ENCODE assay signal across 10 mouse cellular contexts in genomic region chr3:93443501-93444101, GRCm38 (mm10). TPM values are rescaled to one million over a fixed set of nuclear protein-coding genes. Genes with fewer than 3 reads are reported as not detected.
DNase-seq lines count a peak whose midpoint lies in the region; ATAC-seq and TF ChIP-seq lines count a peak whose summit lies in the region.
"Had no signal": no experiment of that assay in that cellular context is flagged by ENCODE, and none has a peak within 500 bp of the region (broad histone marks: within the 10 kb centered on the region; RNA-seq: fewer than 3 reads in every experiment).

No protein-coding gene starts in this region.

- no peak for TF ChIP-seq EP300 in liver, postnatal 0 days (IDR thresholded peaks at IDR 0.05; ENCODE audit: low read depth)

- no peak overlapping the region for H3K27ac ChIP-seq in heart, embryonic 13.5 days (replicated peaks)
- no peak overlapping the region for H3K27ac ChIP-seq in kidney, embryonic 16.5 days (ENCODE audit: low read length)
- no peak overlapping the region for H3K27ac ChIP-seq in liver, postnatal 0 days (ENCODE audit: low read depth)
- no peak overlapping the region for H3K27ac ChIP-seq in neural tube, embryonic 12.5 days

- peak overlapping the region; percentile 98 for H3K4me2 ChIP-seq in heart, embryonic 13.5 days
- peak overlapping the region; percentile 67 for H3K4me2 ChIP-seq in kidney, embryonic 16.5 days (replicated peaks; ENCODE audit: low read depth, low read length)
- peak overlapping the region; percentile 87 for H3K4me2 ChIP-seq in liver, postnatal 0 days (ENCODE audit: low read depth, low read length)
- peak overlapping the region; percentile 90 for H3K4me2 ChIP-seq in neural tube, embryonic 12.5 days (replicated peaks)

- no peaks in the 10 kb centered on the region for H3K9me3 ChIP-seq in heart, embryonic 13.5 days
- H3K9me3 ChIP-seq in kidney, embryonic 16.5 days (ENCODE audit: low read length): no peaks in the 10 kb centered on the region
- H3K9me3 ChIP-seq in liver, postnatal 0 days (ENCODE audit: low read length): no peaks in the 10 kb centered on the region
- no peaks in the 10 kb centered on the region for H3K9me3 ChIP-seq in neural tube, embryonic 12.5 days

- DNase-seq in gastrocnemius, adult 18-20 months (ENCODE audit: low spot score): peak; percentile 3
- DNase-seq in gastrocnemius, adult 8-10 months (ENCODE audit: low spot score in 2 of 2): no peak
- DNase-seq in embryo, embryonic 10 days (ENCODE audit: low spot score): peak; percentile 64
- peak; percentile 17 for DNase-seq in liver, postnatal 0 days
- DNase-seq in urinary bladder, postnatal 14 days (ENCODE audit: low spot score): peak; percentile 11

- under 1% methylated on average over 38 of the region's 38 CpGs for WGBS in heart, embryonic 13.5 days
- under 1% methylated on average over 38 of the region's 38 CpGs for WGBS in kidney, embryonic 16.5 days
- WGBS in liver, postnatal 0 days (ENCODE audit: insufficient replicate concordance): 2% methylated on average over 38 of the region's 38 CpGs
- under 1% methylated on average over 38 of the region's 38 CpGs for WGBS in neural tube, embryonic 12.5 days

- peaks cover 74% of the 10 kb centered on the region for H3K27me3 ChIP-seq in heart, embryonic 13.5 days (replicated peaks)
- peaks cover 28% of the 10 kb centered on the region for H3K27me3 ChIP-seq in kidney, embryonic 16.5 days (ENCODE audit: insufficient read depth, low read length)
- H3K27me3 ChIP-seq in liver, postnatal 0 days (ENCODE audit: insufficient read depth, low read length): peaks cover 60% of the 10 kb centered on the region
- H3K27me3 ChIP-seq in neural tube, embryonic 12.5 days (replicated peaks): peaks cover 40% of the 10 kb centered on the region

- TF ChIP-seq CTCF in liver, postnatal 0 days (IDR thresholded peaks at IDR 0.05; ENCODE audit: low read depth): no peak

- H3K9ac ChIP-seq in heart, embryonic 13.5 days: peak overlapping the region; percentile 71
- peak overlapping the region; percentile 65 for H3K9ac ChIP-seq in kidney, embryonic 16.5 days (replicated peaks; ENCODE audit: low read length)
- no peak overlapping the region for H3K9ac ChIP-seq in liver, postnatal 0 days (replicated peaks)
- peak overlapping the region; percentile 45 for H3K9ac ChIP-seq in neural tube, embryonic 12.5 days

- H3K4me1 ChIP-seq in heart, embryonic 13.5 days: peaks cover 25% of the 10 kb centered on the region
- peaks cover 29% of the 10 kb centered on the region for H3K4me1 ChIP-seq in kidney, embryonic 16.5 days (ENCODE audit: insufficient read depth, low read length)
- H3K4me1 ChIP-seq in liver, postnatal 0 days (ENCODE audit: insufficient read depth): peaks cover 19% of the 10 kb centered on the region
- peaks cover 17% of the 10 kb centered on the region for H3K4me1 ChIP-seq in neural tube, embryonic 12.5 days

- no peaks in the 10 kb centered on the region for H3K36me3 ChIP-seq in heart, embryonic 13.5 days
- no peaks in the 10 kb centered on the region for H3K36me3 ChIP-seq in kidney, embryonic 16.5 days (ENCODE audit: insufficient read depth, low read length)
- H3K36me3 ChIP-seq in liver, postnatal 0 days (replicated peaks; ENCODE audit: insufficient read depth, low read length): no peaks in the 10 kb centered on the region
- no peaks in the 10 kb centered on the region for H3K36me3 ChIP-seq in neural tube, embryonic 12.5 days

- ATAC-seq in heart, embryonic 13.5 days (ENCODE audit: extremely low read depth, insufficient number of reproducible peaks, low FRiP score, low TSS enrichment): no peak
- no peak for ATAC-seq in kidney, embryonic 16.5 days (ENCODE audit: low FRiP score, low TSS enrichment)
- ATAC-seq in liver, postnatal 0 days: no peak
- ATAC-seq in neural tube, embryonic 12.5 days (ENCODE audit: low FRiP score, low read depth): no peak

- H3K4me3 ChIP-seq in heart, embryonic 13.5 days: peak overlapping the region; percentile 72
- peak overlapping the region; percentile 57 for H3K4me3 ChIP-seq in kidney, embryonic 16.5 days (ENCODE audit: low read length)
- H3K4me3 ChIP-seq in liver, postnatal 0 days (ENCODE audit: low read depth, low read length): peak overlapping the region; percentile 51
- peak overlapping the region; percentile 53 for H3K4me3 ChIP-seq in neural tube, embryonic 12.5 days

RNA-seq across cellular contexts. Expression of gene Tchh, which starts 1.5 kb away (rescaled TPM):
- under 1 TPM; 0.07 TPM for total RNA-seq in gastrocnemius, adult 18-20 months (2021)
- under 1 TPM in 2 of 4 experiments, not detected in 2; 0.05 TPM for total RNA-seq in gastrocnemius, adult 8-10 months (2022)
- polyA plus RNA-seq in heart, embryonic 13.5 days (2015; fragmentation: Nextera tagmentation; extraction: Ambion mirVana): 0.34 and 0.44 TPM in 2 replicates
- polyA plus RNA-seq in kidney, embryonic 16.5 days (2015; fragmentation: Nextera tagmentation; extraction: Ambion mirVana): 5.7 and 6.7 TPM in 2 replicates
- polyA plus RNA-seq in liver, postnatal 0 days (2015; fragmentation: Nextera tagmentation; extraction: Ambion mirVana): 0.06 TPM in 2 replicates
- 1.6 and 1.9 TPM in 2 replicates for polyA plus RNA-seq in neural tube, embryonic 12.5 days (2016; fragmentation: Nextera tagmentation; extraction: Ambion mirVana)
- total RNA-seq: MEL had no signal

RNA-seq across cellular contexts. Expression of gene Tchhl1, which starts 25.0 kb away (rescaled TPM):
- total RNA-seq in gastrocnemius, adult 18-20 months (2021): not detected
- not detected for total RNA-seq in gastrocnemius, adult 8-10 months (2022)
- polyA plus RNA-seq in heart, embryonic 13.5 days (2015; fragmentation: Nextera tagmentation; extraction: Ambion mirVana): not detected in 2 replicates
- polyA plus RNA-seq in kidney, embryonic 16.5 days (2015; fragmentation: Nextera tagmentation; extraction: Ambion mirVana): 0.64 and 0.66 TPM in 2 replicates
- polyA plus RNA-seq in liver, postnatal 0 days (2015; fragmentation: Nextera tagmentation; extraction: Ambion mirVana): not detected in 2 replicates
- polyA plus RNA-seq in neural tube, embryonic 12.5 days (2016; fragmentation: Nextera tagmentation; extraction: Ambion mirVana): not detected in 2 replicates
- total RNA-seq: layer of hippocampus, adult 18-20 months; MEL had no signal

RNA-seq across cellular contexts. Expression of gene Rptn, which starts 50.1 kb away (rescaled TPM):
- not detected for total RNA-seq in gastrocnemius, adult 18-20 months (2021)
- total RNA-seq in gastrocnemius, adult 8-10 months (2022): not detected
- not detected in 2 replicates for polyA plus RNA-seq in heart, embryonic 13.5 days (2015; fragmentation: Nextera tagmentation; extraction: Ambion mirVana)
- 0.10 TPM in 1 of 2 replicates, not detected in the other for polyA plus RNA-seq in kidney, embryonic 16.5 days (2015; fragmentation: Nextera tagmentation; extraction: Ambion mirVana)
- not detected in 2 replicates for polyA plus RNA-seq in liver, postnatal 0 days (2015; fragmentation: Nextera tagmentation; extraction: Ambion mirVana)
- not detected in 2 replicates for polyA plus RNA-seq in neural tube, embryonic 12.5 days (2016; fragmentation: Nextera tagmentation; extraction: Ambion mirVana)
- total RNA-seq: layer of hippocampus, adult 18-20 months; MEL had no signal

Comparison
In these comparisons a context has a peak if more than half of its experiments do, and no peak if none do; other contexts are left out.
1. DNase-seq: peak in gastrocnemius, adult 18-20 months (single experiment), embryo, embryonic 10 days (single experiment), liver, postnatal 0 days (single experiment) and urinary bladder, postnatal 14 days (single experiment); none in gastrocnemius, adult 8-10 months (0 of 2).
2. Peak in every context shown above with its lines, with median percentiles within 50 percentile points of each other: H3K4me2 ChIP-seq and H3K4me3 ChIP-seq.